Mouse (Mus musculus) embryonic facial prominence, embryonic 12.5 days (tissue): Measurements from ENCODE around the gene Tbc1d17. TPM values are rescaled to one million over a fixed set of nuclear protein-coding genes. Genes with fewer than 3 reads are reported as not detected.
A peak's percentile ranks its signal among the peaks of the same experiment; 100 is the strongest.

Experiments
- ATAC-seq: fragments of 200-750 bp; cut with Nextera tagmentation; 2 replicates; pipeline ENCODE4 v1.8.0; 2017; ENCODE audit not compliant: insufficient number of reproducible peaks, insufficient read depth, low FRiP score, low TSS enrichment
- H3K27ac ChIP-seq: fragments of 300-500 bp; sonication (generic); 2 replicates; pipeline ENCODE4 v1.5.1; 2016; ENCODE audit warnings: mild to moderate bottlenecking
- H3K27me3 ChIP-seq: fragments of 300-500 bp; sonication (generic); 2 replicates; pipeline ENCODE4 v1.6.1; 2016; ENCODE audit warnings: mild to moderate bottlenecking, moderate library complexity
- H3K36me3 ChIP-seq: fragments of 300-500 bp; sonication (generic); 2 replicates; pipeline ENCODE4 v1.6.1; 2016; ENCODE audit warnings: mild to moderate bottlenecking
- H3K4me1 ChIP-seq: fragments of 300-500 bp; sonication (generic); 2 replicates; pipeline ENCODE4 v1.6.1; 2016
- H3K4me2 ChIP-seq: fragments of 300-500 bp; sonication (generic); replicated peaks from 2 replicates; pipeline ENCODE4 v1.6.1; 2016; ENCODE audit warnings: mild to moderate bottlenecking, moderate library complexity
- H3K4me3 ChIP-seq: fragments of 300-500 bp; sonication (generic); 2 replicates; pipeline ENCODE4 v1.5.1; 2016; ENCODE audit warnings: mild to moderate bottlenecking
- H3K9ac ChIP-seq: fragments of 300-500 bp; sonication (generic); 2 replicates; pipeline ENCODE4 v1.6.1; 2016; ENCODE audit warnings: mild to moderate bottlenecking, moderate library complexity
- H3K9me3 ChIP-seq: fragments of 300-500 bp; sonication (generic); 2 replicates; pipeline ENCODE4 v1.6.1; 2016; ENCODE audit warnings: mild to moderate bottlenecking, moderate library complexity
- WGBS: fragments of 180-500 bp; shearing (Covaris S2); methylation state at CpG from one replicate; pipeline ENCODE4 v1.1.7; 2016; 5-methylcytosine and 5-hydroxymethylcytosine counted together
- polyA plus RNA-seq: library from polyadenylated mRNA; unstranded; fragments of >200 nt; fragmentation: Nextera tagmentation; extraction: Ambion mirVana; gene quantifications from 2 replicates; pipeline ENCODE4 v1.2.1, GENCODE M21; 2016

The Tbc1d17 gene
- 94.3 and 105 TPM in 2 replicates for polyA plus RNA-seq

DNA sequence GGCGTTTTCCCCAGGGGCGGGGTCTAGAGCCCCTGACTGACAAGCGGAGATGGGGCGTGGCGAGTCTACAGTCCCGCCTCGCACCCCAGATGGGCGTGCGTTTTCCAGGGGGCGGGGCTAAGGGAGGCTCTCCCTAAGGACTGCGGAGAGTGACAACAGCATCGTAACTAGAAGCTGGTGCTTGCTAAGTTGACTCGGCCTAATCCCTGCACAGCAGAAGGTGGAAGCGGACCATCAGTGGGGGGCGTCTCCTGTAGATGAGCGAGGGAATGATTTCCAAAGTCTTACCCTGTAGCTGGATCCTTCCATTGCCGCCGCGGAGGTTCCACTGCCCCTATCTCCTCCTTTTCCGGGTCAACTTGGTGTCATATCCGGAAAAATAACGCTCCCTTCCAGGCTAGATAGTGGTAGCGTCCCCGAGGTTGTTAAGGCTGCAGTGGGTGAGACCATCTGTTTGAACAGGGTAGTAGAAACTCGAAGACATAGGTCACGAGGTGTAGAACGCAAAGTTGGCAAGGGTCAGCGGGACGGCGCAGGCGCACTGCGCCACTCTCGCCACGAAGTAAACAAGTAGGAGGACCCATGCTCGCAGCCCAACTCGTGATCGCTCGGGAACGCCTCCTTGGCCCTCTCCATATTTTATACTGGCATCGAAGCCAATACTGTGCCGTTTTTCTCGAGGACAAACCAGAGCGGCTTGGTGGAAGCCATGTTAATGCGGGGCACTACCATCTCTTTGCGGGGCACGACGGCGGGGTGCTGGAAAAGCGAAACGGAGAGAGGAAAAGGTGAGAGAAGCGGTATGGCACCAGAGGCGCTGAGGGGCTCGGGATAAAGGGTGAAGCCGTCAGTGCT, at the start of gene Tbc1d17, which contains the start of gene Akt1s1:
Gene Tbc1d17, minus strand, starts transcription at position 519 of the 855 bp plus-strand sequence.
Gene Akt1s1, plus strand, starts transcription at position 431 of the 855 bp plus-strand sequence.
- peaks cover 26% of the 10 kb centered on the region for H3K4me1 ChIP-seq
- peaks cover 44% of the 10 kb centered on the region for H3K36me3 ChIP-seq
- no peaks in the 10 kb centered on the region for H3K9me3 ChIP-seq
- peak within 1 kb of the TSS; percentile 96 for H3K27ac ChIP-seq
- peak within 1 kb of the TSS; percentile 85 for H3K4me2 ChIP-seq
- under 1% methylated on average over 54 of the region's 54 CpGs for WGBS
- peak within 1 kb of the TSS; percentile 81 for H3K9ac ChIP-seq
- peak within 1 kb of the TSS; percentile 77 for H3K4me3 ChIP-seq
- peak; percentile 79 for ATAC-seq
- no peaks in the 10 kb centered on the region for H3K27me3 ChIP-seq

DNA sequence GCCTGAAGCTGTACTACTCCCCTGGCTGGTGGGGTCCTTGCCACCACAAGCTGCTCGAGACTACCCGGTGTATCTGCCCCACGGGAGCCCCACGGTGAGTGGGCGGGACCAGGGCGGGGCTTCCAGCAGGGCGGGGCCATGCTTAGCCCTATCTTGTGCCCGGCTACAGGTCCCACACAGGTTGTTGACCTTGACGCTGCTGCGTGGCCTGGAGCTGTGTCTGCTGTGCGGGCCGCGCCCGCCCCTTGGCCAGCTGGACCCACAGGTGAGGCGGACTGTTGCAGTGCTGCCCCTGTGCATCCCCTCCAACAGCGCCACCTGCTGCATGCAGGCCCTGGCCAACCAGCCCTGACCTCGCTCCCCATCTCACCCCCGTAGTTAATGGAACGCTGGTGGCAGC, 49.7 kb upstream of the Tbc1d17 start:
- Histone ChIP-seq H3K4me3 (no peak overlapping the region), H3K4me1 (peaks cover 38% of the 10 kb centered on the region), H3K9me3 (no peaks in the 10 kb centered on the region), H3K9ac (no peak overlapping the region), H3K27me3 (no peaks in the 10 kb centered on the region), H3K36me3 (peaks cover 42% of the 10 kb centered on the region), H3K4me2 (no peak overlapping the region), H3K27ac (no peak overlapping the region)
- no peak for ATAC-seq
- WGBS = 41% methylated on average over 19 of the region's 19 CpGs

DNA sequence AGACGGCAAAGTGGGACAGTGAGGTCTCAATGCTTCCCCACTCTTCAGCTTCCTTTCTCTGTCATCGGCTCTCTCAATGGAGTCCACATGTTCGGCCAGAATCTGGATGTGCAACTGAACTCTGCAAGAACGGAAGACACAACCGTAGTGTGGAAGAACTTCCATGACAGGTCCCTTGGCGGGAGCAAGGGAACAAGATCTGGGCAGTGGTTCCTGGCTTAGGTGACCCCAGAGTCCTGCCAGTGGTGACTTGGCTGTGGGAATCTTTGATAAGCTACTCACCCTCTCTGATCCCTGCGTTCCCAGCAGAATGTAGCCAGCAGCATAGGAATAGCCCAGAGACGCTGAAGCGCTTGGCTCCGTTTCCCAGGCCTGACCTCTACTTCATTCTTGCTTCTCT, 47.6 kb upstream of the Tbc1d17 start:
- H3K27me3 ChIP-seq = no peaks in the 10 kb centered on the region

DNA sequence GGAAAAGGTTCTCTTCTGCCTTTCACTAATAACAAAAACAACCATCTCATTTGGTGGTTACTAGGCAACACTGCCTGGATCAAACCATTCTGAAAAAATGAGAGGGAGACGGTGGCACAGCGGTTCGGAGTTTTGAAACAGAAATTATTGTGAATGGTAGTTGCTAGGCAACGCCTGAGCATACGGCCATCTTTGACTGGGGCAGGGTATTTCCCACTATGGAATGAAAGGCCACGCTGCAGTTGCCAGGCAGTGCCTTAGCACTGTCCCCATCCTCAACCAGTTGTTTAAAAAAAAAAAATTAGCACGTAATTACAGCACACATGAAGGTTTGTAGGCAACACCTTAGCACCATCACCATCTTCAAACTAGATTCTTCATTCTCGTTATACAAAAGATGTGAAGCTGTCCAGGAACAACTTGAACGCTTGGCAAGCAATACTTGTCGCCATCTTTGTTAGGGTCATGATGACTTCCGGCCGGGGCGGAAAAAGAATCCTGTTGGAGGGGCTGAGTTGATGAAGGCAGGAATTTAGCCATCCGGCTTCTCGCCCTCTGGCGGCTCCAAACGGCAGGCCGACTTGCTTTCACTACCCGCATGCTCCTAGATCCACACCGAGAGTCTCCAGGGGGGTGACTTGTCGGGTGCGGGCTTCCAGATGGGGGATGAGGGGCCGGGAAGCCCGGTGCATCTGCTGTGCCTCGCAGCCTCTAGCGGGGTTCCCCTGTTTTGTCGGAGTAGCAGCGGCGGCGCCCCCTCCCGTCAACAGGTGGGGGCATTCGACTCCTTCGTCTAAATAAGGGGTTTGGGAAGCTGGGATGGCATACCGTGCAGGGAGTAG, 46.9 kb upstream of the Tbc1d17 start, which contains the start of gene Fuz:
Gene Fuz, plus strand, starts transcription at position 487 of the 842 bp plus-strand sequence.
- H3K27ac ChIP-seq = peak within 1 kb of the TSS; percentile 92
- peaks cover 42% of the 10 kb centered on the region for H3K4me1 ChIP-seq
- H3K9me3 ChIP-seq = no peaks in the 10 kb centered on the region
- peak within 1 kb of the TSS; percentile 60 for H3K4me3 ChIP-seq
- no peaks in the 10 kb centered on the region for H3K27me3 ChIP-seq
- peaks cover 26% of the 10 kb centered on the region for H3K36me3 ChIP-seq
- H3K9ac ChIP-seq = peak within 1 kb of the TSS; percentile 70
- ATAC-seq = peak; percentile 36; the same call in 1 of the 2 replicates
- H3K4me2 ChIP-seq = peak within 1 kb of the TSS; percentile 79
- WGBS = under 1% methylated on average over 34 of the region's 34 CpGs

More for the DNA sequence above, 47.6 kb upstream of the Tbc1d17 start:
- Histone ChIP-seq H3K4me2 (peak overlapping the region; percentile 79), H3K36me3 (peaks cover 24% of the 10 kb centered on the region), H3K27ac (peak overlapping the region; percentile 92), H3K9me3 (no peaks in the 10 kb centered on the region), H3K9ac (peak overlapping the region; percentile 70), H3K4me3 (peak overlapping the region; percentile 60), H3K4me1 (peaks cover 42% of the 10 kb centered on the region)
- 33% methylated on average over 10 of the region's 10 CpGs for WGBS
- ATAC-seq = no peak

DNA sequence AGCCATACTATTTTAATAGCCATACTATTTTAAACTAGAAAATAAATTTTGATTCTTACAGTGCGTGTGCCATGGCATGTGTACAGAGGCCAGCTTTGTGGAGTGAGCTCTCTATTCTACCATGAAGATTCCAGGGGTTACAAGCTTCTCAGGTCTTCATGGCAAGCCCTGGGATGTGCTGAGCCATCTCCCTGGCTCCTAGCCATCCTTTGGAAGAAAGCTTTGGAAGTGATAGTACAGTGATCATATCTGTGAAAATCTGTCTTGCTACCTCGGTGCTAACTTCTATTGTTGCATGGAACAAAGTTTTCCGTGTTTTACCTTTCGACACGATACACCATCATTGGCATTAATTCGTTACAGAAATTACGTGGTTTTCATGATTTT, 46.3 kb upstream of the Tbc1d17 start:
- Histone ChIP-seq H3K4me3 (peak overlapping the region; percentile 60), H3K27me3 (no peaks in the 10 kb centered on the region), H3K27ac (peak overlapping the region; percentile 92), H3K9me3 (no peaks in the 10 kb centered on the region), H3K36me3 (peaks cover 26% of the 10 kb centered on the region), H3K4me1 (peaks cover 45% of the 10 kb centered on the region), H3K4me2 (peak overlapping the region; percentile 79), H3K9ac (no peak overlapping the region)
- WGBS = 65% methylated on average over 7 of the region's 7 CpGs
- no peak for ATAC-seq

DNA sequence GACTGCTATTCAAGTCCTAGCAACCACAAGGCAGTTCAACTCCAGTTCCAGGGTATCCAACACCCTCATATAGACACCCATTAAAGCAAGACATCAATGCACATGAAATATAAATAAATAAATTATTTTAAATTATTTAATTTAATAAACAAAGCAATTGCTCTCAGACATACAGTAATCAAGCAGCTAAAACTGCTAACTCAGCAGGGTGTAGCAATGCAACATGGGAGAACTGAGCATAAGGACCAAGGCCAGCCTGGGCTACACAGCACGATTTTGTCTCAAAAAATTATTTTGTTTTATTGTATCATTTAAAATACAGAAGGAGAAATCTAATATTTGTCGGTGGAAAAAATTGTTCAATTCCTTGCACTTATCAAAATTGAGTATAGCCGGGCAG, 45.3 kb upstream of the Tbc1d17 start:
- Histone ChIP-seq H3K4me2 (no peak overlapping the region), H3K36me3 (peaks cover 22% of the 10 kb centered on the region), H3K27me3 (no peaks in the 10 kb centered on the region), H3K9ac (no peak overlapping the region), H3K9me3 (no peaks in the 10 kb centered on the region), H3K27ac (no peak overlapping the region), H3K4me3 (no peak overlapping the region), H3K4me1 (peaks cover 45% of the 10 kb centered on the region)
- WGBS = 86% methylated on average over 3 of the region's 3 CpGs
- no peak for ATAC-seq

DNA sequence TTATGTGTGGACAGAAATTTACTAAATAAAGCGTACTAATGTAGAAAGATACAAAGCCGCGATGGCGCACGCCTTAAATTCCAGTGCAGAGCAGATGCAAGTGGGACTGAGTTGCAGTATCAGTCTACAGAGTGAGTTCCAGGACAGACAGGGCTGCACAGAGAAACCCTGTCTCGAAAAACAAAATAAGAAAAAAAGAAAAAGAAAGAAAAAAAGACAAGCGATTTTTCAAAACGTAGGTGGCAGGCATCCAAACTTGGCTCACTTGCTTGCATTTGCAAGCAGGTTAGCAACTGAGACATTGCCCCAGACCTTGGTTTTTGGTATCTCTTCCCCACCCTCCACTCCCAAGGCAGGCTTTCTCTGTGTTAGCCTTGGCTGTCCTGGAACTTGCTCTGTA, 44.3 kb upstream of the Tbc1d17 start:
- Histone ChIP-seq H3K9ac (peak overlapping the region; percentile 24; the same call in 1 of the 2 replicates), H3K9me3 (no peaks in the 10 kb centered on the region), H3K27me3 (no peaks in the 10 kb centered on the region), H3K36me3 (peaks cover 25% of the 10 kb centered on the region), H3K4me1 (peaks cover 39% of the 10 kb centered on the region), H3K4me3 (peak overlapping the region; percentile 22; the same call in 1 of the 2 replicates), H3K27ac (peak overlapping the region; percentile 94), H3K4me2 (peak overlapping the region; percentile 46)
- no peak for ATAC-seq
- WGBS = 29% methylated on average over 8 of the region's 8 CpGs

DNA sequence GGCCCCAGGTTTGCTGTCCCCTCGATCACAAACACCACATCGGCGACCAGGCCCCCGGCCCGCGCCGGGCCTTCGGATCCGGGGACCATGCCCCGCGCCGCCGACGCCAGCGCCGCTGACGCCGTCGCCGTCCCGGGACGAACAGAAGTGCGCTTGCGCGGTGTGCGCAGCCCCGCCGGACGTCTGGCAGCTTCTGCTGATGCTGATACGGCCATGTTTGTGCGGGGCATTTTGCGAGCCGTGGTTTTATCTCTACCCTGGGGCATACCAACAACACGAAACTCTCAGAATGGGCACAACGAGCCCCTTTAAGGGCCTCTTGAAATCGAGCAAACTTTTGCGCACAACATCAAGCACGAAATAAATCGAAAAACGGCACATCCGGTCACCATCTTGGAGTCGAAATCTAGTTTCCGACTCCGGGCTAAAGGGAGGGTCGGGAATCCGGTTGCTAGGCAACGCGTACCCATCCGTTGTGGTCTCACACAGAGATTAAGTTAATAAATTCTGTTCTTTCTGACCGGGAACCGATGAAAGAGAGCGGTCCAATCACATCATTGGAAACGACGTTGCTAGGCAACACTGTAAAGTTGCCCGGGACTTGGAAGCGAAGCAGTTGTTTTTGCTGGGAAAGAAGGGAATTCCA, 43.5 kb upstream of the Tbc1d17 start, which contains the start of gene Med25:
Gene Med25, minus strand, starts transcription at position 437 of the 646 bp plus-strand sequence.
- Histone ChIP-seq H3K4me2 (peak within 1 kb of the TSS; percentile 91), H3K4me3 (peak within 1 kb of the TSS; percentile 68), H3K36me3 (peaks cover 28% of the 10 kb centered on the region), H3K4me1 (peaks cover 39% of the 10 kb centered on the region), H3K9ac (peak within 1 kb of the TSS; percentile 80), H3K27me3 (no peaks in the 10 kb centered on the region), H3K27ac (peak within 1 kb of the TSS; percentile 94), H3K9me3 (no peaks in the 10 kb centered on the region)
- peak; percentile 68 for ATAC-seq
- under 1% methylated on average over 56 of the region's 56 CpGs for WGBS

DNA sequence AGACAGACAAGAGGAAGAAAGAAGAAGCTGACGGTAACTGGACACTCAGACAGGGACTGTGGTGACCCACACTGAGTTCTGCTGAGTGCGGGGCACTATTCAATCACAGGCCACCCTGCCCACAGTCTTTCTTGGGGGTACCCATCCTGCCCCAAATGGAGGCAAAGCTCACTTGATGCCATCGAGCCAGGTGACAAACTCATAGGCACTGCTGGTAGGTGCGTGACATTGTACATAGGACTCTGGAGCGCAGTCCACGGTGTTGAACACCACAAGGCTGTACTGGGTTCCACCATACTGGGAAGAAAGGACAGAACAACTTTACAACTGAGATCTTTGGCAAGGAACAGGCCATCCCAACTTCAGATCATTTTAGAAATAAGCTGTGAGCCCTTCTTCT, 42.7 kb upstream of the Tbc1d17 start:
- Histone ChIP-seq H3K4me1 (peaks cover 31% of the 10 kb centered on the region), H3K9me3 (no peaks in the 10 kb centered on the region)
- WGBS = 25% methylated on average over 6 of the region's 6 CpGs

DNA sequence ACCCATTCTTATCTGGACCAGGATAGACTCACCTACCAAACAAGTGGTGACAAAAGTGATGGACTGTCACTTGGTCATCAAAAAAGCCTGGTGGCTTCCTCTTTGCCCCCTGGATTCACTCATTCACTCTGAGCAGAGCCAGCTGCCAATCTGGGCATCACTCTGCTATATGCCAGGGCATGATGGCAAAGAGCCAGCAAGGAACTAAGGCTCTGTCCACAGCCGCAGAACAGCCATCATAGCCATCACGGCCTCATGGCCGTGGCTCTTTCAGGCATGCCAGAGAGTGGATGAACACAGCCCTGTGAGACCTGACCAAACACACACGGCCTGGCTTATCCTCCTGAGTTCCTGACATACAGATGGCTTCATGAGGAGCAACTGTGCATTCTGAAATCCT, 41.9 kb upstream of the Tbc1d17 start:
- H3K4me2 ChIP-seq = peak overlapping the region; percentile 91
- peaks cover 29% of the 10 kb centered on the region for H3K4me1 ChIP-seq
- no peak overlapping the region for H3K27ac ChIP-seq
- peaks cover 45% of the 10 kb centered on the region for H3K36me3 ChIP-seq
- ATAC-seq = no peak
- 89% methylated on average over 4 of the region's 4 CpGs for WGBS
- H3K4me3 ChIP-seq = peak overlapping the region; percentile 68
- no peaks in the 10 kb centered on the region for H3K9me3 ChIP-seq
- H3K9ac ChIP-seq = 0 out of 2 replicates have a peak overlapping the region, but pooled peaks have one; percentile 80
- no peaks in the 10 kb centered on the region for H3K27me3 ChIP-seq

More for the DNA sequence above, 42.7 kb upstream of the Tbc1d17 start:
- ATAC-seq = no peak
- no peaks in the 10 kb centered on the region for H3K27me3 ChIP-seq
- peak overlapping the region; percentile 68 for H3K4me3 ChIP-seq
- peak overlapping the region; percentile 80 for H3K9ac ChIP-seq
- peak overlapping the region; percentile 91 for H3K4me2 ChIP-seq
- H3K36me3 ChIP-seq = peaks cover 36% of the 10 kb centered on the region
- H3K27ac ChIP-seq = peak overlapping the region; percentile 93; the same call in 1 of the 2 replicates

DNA sequence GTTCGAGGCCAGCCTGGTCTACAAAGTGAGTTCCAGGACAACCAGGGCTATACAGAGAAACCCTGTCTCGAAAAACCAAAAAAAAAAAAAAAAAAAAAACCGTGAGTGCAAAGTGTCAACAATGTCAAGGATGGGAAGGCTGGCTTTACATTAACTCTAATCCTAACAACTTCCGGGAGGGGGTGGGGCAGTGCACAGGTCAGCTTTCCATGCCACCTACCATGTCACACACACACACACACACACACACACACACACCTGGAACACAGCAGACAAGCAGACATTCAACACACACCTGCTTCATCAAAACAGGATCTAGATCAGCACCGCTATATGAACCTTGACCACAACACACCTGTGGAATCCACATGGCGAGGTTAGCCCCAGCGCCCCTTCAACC, 41.3 kb upstream of the Tbc1d17 start:
- Histone ChIP-seq H3K36me3 (peaks cover 50% of the 10 kb centered on the region), H3K27me3 (no peaks in the 10 kb centered on the region), H3K4me1 (peaks cover 28% of the 10 kb centered on the region), H3K9me3 (no peaks in the 10 kb centered on the region), H3K4me2 (0 out of 2 replicates have a peak overlapping the region, but pooled peaks have one; percentile 91), H3K27ac (no peak overlapping the region), H3K9ac (no peak overlapping the region), H3K4me3 (no peak overlapping the region)
- WGBS = 82% methylated on average over 7 of the region's 7 CpGs
- no peak for ATAC-seq
